Mouse (Mus musculus) layer of hippocampus, adult 9-11 months (tissue): ENCODE measurements around the gene Zcchc17.

Source experiments
- DNase-seq: peaks from one replicate; pipeline ENCODE4 v3.0.0; 2022

Gene Zcchc17

DNA sequence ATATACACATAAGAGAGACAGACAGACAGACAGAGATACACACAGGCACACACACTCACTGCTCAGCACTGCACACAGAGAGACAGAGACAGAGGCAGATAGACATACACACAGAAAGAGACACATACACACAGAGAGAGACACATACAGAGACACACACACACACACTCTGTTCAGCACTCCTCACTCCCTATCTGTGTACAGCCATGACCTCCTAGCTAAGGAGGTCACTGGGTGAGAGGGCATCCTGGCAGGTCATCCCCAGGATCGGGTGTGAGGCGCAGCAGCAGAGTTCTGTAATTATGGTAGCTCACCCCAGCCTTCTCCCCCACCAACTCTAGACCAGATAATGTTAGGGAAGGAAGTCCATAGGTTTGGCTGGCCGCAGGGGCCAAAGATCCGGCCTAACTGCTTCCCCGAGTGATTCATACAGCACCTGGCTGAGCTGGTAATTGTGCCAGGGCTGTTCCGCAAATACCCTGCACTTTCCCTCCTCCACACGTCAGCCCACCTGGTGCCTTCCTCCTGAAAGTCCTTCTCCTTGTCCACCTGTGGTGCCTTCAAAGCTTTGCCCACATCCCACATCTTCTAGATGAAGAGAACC lies 83.1 kb downstream of the Zcchc17 start:
- DNase-seq, result no peak

DNA sequence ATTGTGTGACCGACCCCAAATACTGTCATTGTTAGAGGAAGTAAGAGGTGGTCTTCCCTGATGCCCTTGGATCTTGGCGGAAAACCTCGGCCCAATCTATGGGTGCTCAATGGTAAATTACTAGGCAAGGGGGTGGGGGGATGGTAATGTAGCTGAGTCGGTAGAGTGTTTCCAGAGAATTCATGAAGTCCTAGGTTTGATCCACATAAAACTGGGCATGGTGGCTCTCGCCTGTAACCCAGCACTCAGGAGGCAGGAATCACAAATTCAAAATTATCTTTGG lies 84.0 kb downstream of the Zcchc17 start:
- DNase-seq, result no peak

DNA sequence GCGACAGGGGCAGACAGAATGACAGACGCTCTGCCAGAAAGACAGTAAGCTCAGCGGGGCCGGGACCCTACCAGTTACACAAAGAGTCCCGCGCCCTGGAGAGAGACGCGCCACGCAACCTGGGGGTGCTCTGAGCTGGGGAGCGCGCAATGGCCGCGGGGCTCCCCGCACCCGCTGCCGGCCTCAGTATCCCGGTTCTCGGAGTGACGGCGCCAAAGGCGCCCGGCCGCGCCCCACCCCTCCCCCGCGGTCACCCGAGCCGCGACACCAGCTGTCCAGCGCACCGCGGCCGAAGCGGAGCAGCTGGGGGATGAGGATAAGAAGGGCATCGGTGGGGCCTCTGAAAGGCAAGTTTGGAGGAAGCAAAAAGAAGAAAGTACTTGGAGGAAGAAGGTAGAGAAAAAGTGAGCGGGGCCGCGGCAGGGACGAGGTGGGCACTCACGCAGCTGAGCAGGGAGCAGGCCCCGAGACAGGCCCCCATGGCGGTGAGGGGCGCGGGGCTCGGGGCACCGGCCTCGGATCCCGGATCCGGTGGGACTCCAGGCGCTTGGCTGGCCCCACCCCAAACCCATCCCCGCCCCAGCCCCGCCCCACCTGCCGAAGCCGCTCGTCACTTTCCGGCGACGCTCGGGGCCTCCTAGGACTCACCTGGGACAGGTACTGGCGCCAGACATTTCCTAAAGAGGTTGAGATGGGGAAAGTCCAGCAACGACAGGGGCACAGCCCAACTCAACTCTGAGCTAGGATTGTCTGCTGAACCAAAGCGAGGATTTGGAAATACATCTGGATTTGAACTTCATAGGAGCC lies 84.5 kb downstream of the Zcchc17 start:
- DNase-seq, result no peak

DNA sequence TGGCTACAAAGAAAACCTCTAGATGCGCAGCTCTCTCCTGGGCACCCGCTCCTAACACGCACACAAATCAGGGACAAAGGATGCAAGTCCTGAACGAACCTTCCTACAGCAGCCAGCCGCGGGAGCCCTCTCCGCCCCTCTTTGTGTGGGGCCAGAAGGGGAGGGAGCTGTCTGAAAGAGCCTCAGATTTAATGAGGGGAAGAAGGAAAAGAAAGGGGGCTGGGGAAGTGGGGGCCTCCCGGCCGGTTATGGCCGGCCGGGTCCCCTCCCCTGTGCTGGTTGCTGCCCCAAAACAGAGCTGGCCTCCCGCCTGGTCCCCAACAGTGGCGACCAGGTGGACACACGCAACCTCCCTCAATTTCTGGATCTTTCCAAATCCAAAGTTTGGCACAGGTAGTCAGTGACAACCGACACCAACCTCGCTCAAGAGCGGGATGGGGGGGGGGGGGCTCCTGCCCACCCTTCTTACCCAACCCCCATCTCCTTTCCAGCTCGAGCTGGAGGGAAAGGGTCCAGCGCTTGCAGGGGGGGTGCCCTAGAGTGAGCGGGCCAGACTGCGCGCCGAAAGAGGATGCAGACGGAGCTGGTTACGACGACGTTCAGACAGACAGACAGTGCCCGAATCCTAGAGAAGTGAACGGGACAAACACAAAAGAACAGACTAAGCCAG lies 85.3 kb downstream of the Zcchc17 start:
- no peak for DNase-seq

DNA sequence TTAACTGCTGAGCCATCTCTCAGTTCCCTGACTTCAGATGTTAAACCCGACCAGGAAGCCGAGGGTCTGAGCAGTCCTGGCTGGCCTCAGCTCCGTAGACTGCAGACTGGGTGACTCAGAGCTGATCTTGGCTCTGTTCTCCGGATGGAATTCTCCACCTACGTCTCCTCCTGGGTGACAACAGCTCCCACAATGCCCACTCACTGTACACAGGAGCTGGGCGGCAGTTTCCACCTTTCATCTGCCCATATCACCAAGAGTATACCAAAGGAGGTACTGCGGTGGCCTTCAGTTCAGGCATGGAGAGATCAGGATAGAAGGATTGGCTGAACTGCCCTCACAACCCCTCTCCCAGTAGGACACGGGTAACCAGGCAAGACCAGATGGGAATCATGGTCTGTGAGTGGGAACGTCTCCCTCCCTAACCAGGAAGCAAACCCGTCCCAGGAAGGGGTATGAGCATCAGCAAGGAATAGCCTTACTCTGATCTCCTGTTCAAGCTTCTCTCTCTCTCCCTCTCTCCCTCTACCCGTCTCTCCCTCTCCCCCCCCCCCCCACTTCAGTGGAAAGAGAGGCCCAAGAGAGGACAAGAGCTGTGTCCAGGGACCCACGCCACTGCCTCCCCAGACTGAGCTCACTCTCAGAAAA lies 85.9 kb downstream of the Zcchc17 start:
- DNase-seq, result peak; percentile 59

DNA sequence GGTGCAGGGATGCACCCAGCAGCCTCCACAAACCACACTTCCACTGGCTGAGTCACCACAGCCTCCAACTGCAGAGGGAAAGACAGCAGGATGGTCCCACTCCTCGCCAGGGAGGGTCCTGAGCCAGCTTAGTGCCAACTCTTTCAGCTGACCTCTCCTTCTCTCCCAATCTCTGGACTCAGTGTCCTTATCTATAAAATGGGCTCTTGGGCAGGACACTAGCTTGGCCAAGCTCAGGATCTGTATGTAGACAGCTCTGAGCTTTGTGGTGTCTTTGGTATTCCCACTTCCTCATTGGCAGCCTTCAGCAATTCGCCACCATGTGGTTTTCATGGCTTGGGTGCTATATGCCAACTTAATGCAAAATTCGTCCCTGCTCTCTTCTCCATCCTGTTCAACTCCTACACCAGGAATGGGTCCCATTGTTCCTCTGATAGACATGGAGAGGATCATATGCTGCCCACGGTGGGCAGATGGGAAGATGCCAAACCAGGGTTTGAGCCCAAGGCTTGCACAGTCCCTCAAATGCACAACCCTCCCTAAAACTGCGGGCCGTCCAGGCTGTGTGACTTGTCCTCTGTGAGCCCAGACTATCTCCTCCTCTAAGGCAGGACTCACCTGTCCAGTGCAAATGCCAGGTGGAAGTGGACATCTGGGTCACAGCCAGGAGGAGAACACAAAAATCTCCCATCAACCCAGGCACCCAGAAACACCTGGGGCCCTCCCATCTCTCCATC lies 89.0 kb downstream of the Zcchc17 start:
- peak; percentile 46 for DNase-seq

DNA sequence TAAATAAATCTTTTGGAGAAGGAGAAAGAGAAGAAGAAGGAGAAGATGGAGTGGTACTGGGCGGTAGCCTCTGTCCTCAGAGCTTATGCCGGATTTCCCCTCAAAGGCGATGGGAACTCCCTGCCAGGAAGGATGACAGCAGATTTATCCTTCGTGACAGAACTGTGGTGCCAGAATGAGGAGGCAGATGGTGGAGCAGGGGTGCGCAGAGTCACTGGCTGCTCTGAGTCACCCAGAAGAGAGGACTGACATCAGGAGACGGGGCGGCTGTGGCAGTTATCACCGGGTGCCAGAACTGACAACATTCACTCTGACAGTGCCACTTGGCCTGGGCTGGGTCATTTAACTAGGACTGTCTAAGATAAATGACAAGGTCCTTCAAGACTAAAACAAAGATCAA lies 89.7 kb downstream of the Zcchc17 start:
- DNase-seq, result peak; percentile 89

DNA sequence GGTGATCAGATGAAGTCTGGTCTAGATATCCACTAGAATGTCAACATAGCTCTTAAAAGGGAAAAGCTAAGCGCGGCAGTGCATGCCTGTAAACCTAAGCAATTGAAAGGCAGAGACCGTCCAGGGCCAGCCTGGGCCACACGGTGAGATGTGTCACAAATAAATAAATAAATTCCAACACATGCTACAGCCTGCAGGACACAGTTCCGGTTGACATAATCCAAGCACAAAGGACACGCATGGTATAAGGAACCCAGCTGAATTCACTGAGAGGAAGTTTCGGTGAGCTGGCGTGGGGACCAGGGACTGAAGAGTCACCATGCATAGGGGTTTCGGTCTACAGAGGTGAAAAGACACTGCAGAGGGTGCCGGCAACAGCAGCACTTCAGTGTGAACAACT lies 91.0 kb downstream of the Zcchc17 start:
- no peak for DNase-seq

DNA sequence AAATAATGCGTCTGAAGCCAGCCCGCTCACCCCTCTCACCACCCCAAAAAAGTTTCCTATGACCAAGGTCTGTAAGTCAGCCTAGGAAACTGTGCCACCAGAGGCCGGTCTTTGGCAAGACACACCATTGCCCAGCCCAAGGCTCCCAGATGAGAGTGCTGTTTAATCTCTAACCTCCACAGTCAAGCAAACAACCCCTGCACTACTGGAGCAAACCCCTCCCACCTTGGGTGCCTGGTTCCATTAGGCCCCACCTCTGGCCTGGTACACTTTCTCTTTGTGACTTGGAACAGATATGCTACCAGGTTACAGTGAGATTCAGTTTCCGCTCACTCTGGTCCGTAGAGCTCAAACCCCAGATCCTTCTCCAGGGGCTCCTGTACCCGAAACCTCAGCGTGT lies 92.7 kb downstream of the Zcchc17 start:
- no peak for DNase-seq

DNA sequence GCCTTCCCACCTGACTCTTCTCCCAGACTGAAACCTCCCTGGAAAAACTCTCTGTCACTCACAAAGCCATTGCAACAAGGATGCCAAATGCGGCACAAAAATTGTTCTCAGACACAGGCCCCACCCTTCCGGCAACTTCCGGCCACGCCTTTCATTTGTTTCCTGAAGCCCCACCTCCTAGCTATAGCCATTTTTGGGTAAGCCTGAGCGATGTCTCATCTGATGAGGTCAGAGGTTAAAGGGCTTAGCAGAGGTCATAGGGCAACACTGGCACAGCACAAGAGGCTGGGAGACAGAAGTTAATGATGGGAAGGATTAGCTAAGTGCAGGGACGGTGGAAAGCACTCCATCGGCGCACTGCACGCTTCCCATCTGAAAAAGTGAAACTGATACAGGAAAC lies 93.1 kb downstream of the Zcchc17 start:
- no peak for DNase-seq
